Mouse (Mus musculus) MEL (cell line): ENCODE measurements around the gene Plbd2. TPM values are rescaled to one million over a fixed set of nuclear protein-coding genes. Genes with fewer than 3 reads are reported as not detected.

Experiments used
- DNase-seq: peaks from one replicate; pipeline ENCODE4 v3.0.0; 2011; ENCODE audit warnings: low read depth, low spot score
- H3K27ac ChIP-seq: 2 replicates; pipeline ENCODE4 v1.5.1; 2012; ENCODE audit warnings: low read depth, mild to moderate bottlenecking, control low read depth, low read length, moderate library complexity; ENCODE audit not compliant: control insufficient read depth
- H3K27me3 ChIP-seq, 2 experiments: fragments of 150-350 bp in 1 of 2; sonication (generic) in 1 of 2; 2 replicates each; pipeline ENCODE4 v1.6.1; 2012; ENCODE audit warnings: low read length in 2 of 2, mild to moderate bottlenecking in 2 of 2, improper control_type of control experiment in 1 of 2, moderate library complexity in 1 of 2; ENCODE audit not compliant: insufficient read depth in 2 of 2, control insufficient read depth in 1 of 2
- H3K36me3 ChIP-seq, 2 experiments: 2 replicates each; pipeline ENCODE4 v1.6.1; 2012 to 2014; ENCODE audit warnings: low read length in 2 of 2, improper control_type of control experiment in 1 of 2, inconsistent platforms in 1 of 2, mild to moderate bottlenecking in 1 of 2; ENCODE audit not compliant: insufficient read depth in 2 of 2, control insufficient read depth in 1 of 2
- H3K4me1 ChIP-seq, 2 experiments: fragments of 150-350 bp in 1 of 2; sonication (generic) in 1 of 2; 2 replicates each; pipeline ENCODE4 v1.6.1; 2012; ENCODE audit warnings: low read length in 2 of 2, improper control_type of control experiment in 1 of 2, mild to moderate bottlenecking in 1 of 2; ENCODE audit not compliant: insufficient read depth in 2 of 2, control insufficient read depth in 1 of 2
- H3K4me3 ChIP-seq, 2 experiments: fragments of 150-350 bp in 1 of 2; sonication (generic) in 1 of 2; 2 replicates each; pipeline ENCODE4 v1.5.1; 2012; ENCODE audit warnings: low read depth in 2 of 2, low read length in 2 of 2, mild to moderate bottlenecking in 2 of 2, moderate library complexity in 2 of 2, control low read depth in 1 of 2, improper control_type of control experiment in 1 of 2; ENCODE audit not compliant: control insufficient read depth in 1 of 2, insufficient read depth in 1 of 2
- H3K79me2 ChIP-seq: 2 replicates; pipeline ENCODE4 v1.6.1; 2012; ENCODE audit warnings: mild to moderate bottlenecking, low read length, moderate library complexity; ENCODE audit not compliant: control insufficient read depth, poor library complexity, insufficient read depth
- H3K9ac ChIP-seq: 2 replicates; pipeline ENCODE4 v1.6.1; 2012; ENCODE audit warnings: low read depth, mild to moderate bottlenecking, control low read depth, low read length, moderate library complexity; ENCODE audit not compliant: control insufficient read depth, poor library complexity, severe bottlenecking
- H3K9me3 ChIP-seq: fragments of 150-350 bp; sonication (generic); replicated peaks from 2 replicates; pipeline ENCODE4 v1.6.1; 2012; ENCODE audit warnings: mild to moderate bottlenecking, low read length, improper control_type of control experiment, moderate library complexity; ENCODE audit not compliant: insufficient read depth
- BHLHE40 ChIP-seq: IDR thresholded peaks from 2 replicates; pipeline ENCODE4 v1.6.1; 2012; ENCODE audit warnings: low read depth, mild to moderate bottlenecking, inconsistent platforms, low read length, improper control_type of control experiment, borderline replicate concordance
- CHD1 ChIP-seq: IDR thresholded peaks from 2 replicates; pipeline ENCODE4 v1.6.1; 2012; ENCODE audit warnings: low read depth, mild to moderate bottlenecking, inconsistent platforms, low read length, improper control_type of control experiment
- ETS1 ChIP-seq: IDR thresholded peaks from 2 replicates; pipeline ENCODE4 v1.6.1; 2012; ENCODE audit warnings: low read depth, mild to moderate bottlenecking, inconsistent platforms, low read length, improper control_type of control experiment, moderate library complexity
- GABPA ChIP-seq: IDR thresholded peaks from 2 replicates; pipeline ENCODE4 v1.6.1; 2012; ENCODE audit warnings: low read depth, mild to moderate bottlenecking, inconsistent platforms, low read length, improper control_type of control experiment, moderate library complexity
- JUND ChIP-seq: IDR thresholded peaks from 2 replicates; pipeline ENCODE4 v1.6.1; 2011; ENCODE audit warnings: low read depth, mild to moderate bottlenecking, improper control_type of control experiment, low read length
- KAT2A ChIP-seq: conservative IDR thresholded peaks from 2 replicates; pipeline ENCODE4 v1.6.1; 2012; ENCODE audit warnings: low read depth, low read length, improper control_type of control experiment, inconsistent platforms
- MAFK ChIP-seq: IDR thresholded peaks from 2 replicates; pipeline ENCODE4 v1.6.1; 2011; ENCODE audit warnings: low read depth, mild to moderate bottlenecking, low read length, improper control_type of control experiment, borderline replicate concordance
- MAZ ChIP-seq: IDR thresholded peaks from 2 replicates; pipeline ENCODE4 v1.6.1; 2012; ENCODE audit warnings: low read depth, mild to moderate bottlenecking, inconsistent platforms, low read length, improper control_type of control experiment
- MEF2A ChIP-seq: IDR thresholded peaks from 2 replicates; pipeline ENCODE4 v1.6.1; 2014; ENCODE audit warnings: low read depth, mild to moderate bottlenecking, inconsistent platforms, low read length, improper control_type of control experiment; ENCODE audit not compliant: poor library complexity, insufficient replicate concordance, severe bottlenecking; ENCODE audit errors: extremely low read depth
- MXI1 ChIP-seq: IDR thresholded peaks from 2 replicates; pipeline ENCODE4 v1.6.1; 2011; ENCODE audit warnings: mild to moderate bottlenecking, low read depth, low read length, improper control_type of control experiment
- MYC ChIP-seq: IDR thresholded peaks from 2 replicates; pipeline ENCODE4 v1.6.1; 2011; ENCODE audit warnings: low read depth, mild to moderate bottlenecking, low read length, improper control_type of control experiment, moderate library complexity
- POLR2AphosphoS2 ChIP-seq: IDR thresholded peaks from 2 replicates; pipeline ENCODE4 v1.6.1; 2011; ENCODE audit warnings: low read length, improper control_type of control experiment
- POLR2AphosphoS5 ChIP-seq: IDR thresholded peaks from 2 replicates; pipeline ENCODE4 v1.6.1; 2012; ENCODE audit warnings: low read depth, borderline replicate concordance, mild to moderate bottlenecking, inconsistent platforms, low read length, moderate library complexity, mixed read lengths
- RAD21 ChIP-seq: IDR thresholded peaks from 2 replicates; pipeline ENCODE4 v1.6.1; 2011; ENCODE audit warnings: mild to moderate bottlenecking, low read depth, low read length, improper control_type of control experiment
- SMC3 ChIP-seq: IDR thresholded peaks from 2 replicates; pipeline ENCODE4 v1.6.1; 2011; ENCODE audit warnings: low read depth, low read length, improper control_type of control experiment
- TAL1 ChIP-seq: IDR thresholded peaks from 2 replicates; pipeline ENCODE4 v1.6.1; 2012; ENCODE audit warnings: mild to moderate bottlenecking, inconsistent platforms, low read length, moderate library complexity, mixed read lengths
- TBP ChIP-seq: IDR thresholded peaks from 2 replicates; pipeline ENCODE4 v1.8.0; 2011; ENCODE audit warnings: low read depth, low read length, improper control_type of control experiment
- TCF12 ChIP-seq: IDR thresholded peaks from 2 replicates; pipeline ENCODE4 v1.6.1; 2014; ENCODE audit warnings: low read depth, mild to moderate bottlenecking, inconsistent platforms, low read length, improper control_type of control experiment, moderate library complexity
- USF2 ChIP-seq, 2 experiments: IDR thresholded peaks; 2 replicates each; pipeline ENCODE4 v1.6.1; 2011 to 2012; ENCODE audit warnings: improper control_type of control experiment in 2 of 2, low read length in 2 of 2, borderline replicate concordance in 1 of 2, inconsistent platforms in 1 of 2, low read depth in 1 of 2, mild to moderate bottlenecking in 1 of 2; ENCODE audit not compliant: insufficient read depth in 1 of 2
- ZC3H11A ChIP-seq: IDR thresholded peaks from 2 replicates; pipeline ENCODE4 v1.6.1; 2012; ENCODE audit warnings: low read depth, mild to moderate bottlenecking, inconsistent platforms, low read length, improper control_type of control experiment
- ZKSCAN1 ChIP-seq: IDR thresholded peaks from 2 replicates; pipeline ENCODE4 v1.6.1; 2012; ENCODE audit warnings: low read depth, mild to moderate bottlenecking, inconsistent platforms, low read length, improper control_type of control experiment, moderate library complexity
- ZMIZ1 ChIP-seq: IDR thresholded peaks from 2 replicates; pipeline ENCODE4 v1.6.1; 2012; ENCODE audit warnings: low read depth, mild to moderate bottlenecking, inconsistent platforms, low read length, improper control_type of control experiment, moderate library complexity
- ZNF384 ChIP-seq: IDR thresholded peaks from 2 replicates; pipeline ENCODE4 v1.6.1; 2012; ENCODE audit warnings: low read depth, mild to moderate bottlenecking, inconsistent platforms, low read length, improper control_type of control experiment
- polyA plus RNA-seq, 2 experiments: library from polyadenylated mRNA; stranded (reverse) in 1 of 2; unstranded in 1 of 2; fragments of >175 nt in 1 of 2; fragments of >200 nt in 1 of 2; gene quantifications; 2 replicates each; pipeline versions ENCODE4 v1.2.1 to v1.2.4; 2012; ENCODE audit warnings: low replicate concordance in 2 of 2, low read depth in 1 of 2; ENCODE audit not compliant: insufficient read length in 2 of 2, insufficient read depth in 1 of 2, missing spikeins in 1 of 2
- total RNA-seq: library from RNA; depleted of rRNA; stranded (reverse); fragments of 300-350 nt; gene quantifications from 2 replicates; pipeline ENCODE4 v1.2.3, GENCODE M21; 2012

Plbd2 gene
- total and polyA plus RNA-seq, 3 experiments = 10.1 to 30.5 TPM; not detected in 1

DNA sequence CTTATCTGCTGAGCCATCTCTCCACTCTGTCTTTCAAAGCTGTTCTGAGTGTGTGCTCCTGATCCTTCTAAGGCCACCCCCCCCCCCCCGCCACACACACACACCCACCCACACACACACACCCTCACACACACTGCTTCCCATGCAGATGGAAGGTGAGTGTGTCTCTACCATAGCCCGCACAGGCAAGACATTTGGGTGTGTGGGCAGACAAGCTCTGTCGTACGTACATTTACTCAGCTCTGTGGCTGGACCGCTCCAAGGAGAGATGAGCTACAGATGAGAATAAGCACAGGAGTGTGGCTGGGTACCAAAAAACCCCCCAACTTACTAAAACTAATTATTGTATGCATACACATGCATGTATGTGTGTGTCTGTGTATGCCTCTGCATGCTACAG lies 47.2 kb upstream of the Plbd2 start:
- Histone ChIP-seq H3K27me3 (no peaks in the 10 kb centered on the region), H3K9me3 (no peaks in the 10 kb centered on the region), H3K4me3 (no peak overlapping the region), H3K27ac (no peak overlapping the region), H3K79me2 (no peaks in the 10 kb centered on the region), H3K4me1 (no peaks in the 10 kb centered on the region), H3K9ac (no peak overlapping the region), H3K36me3 (no peaks in the 10 kb centered on the region; a peak in 1 of 4 replicates)
- no peak for TF ChIP-seq RAD21
- no peak for TF ChIP-seq MYC
- no peak for TF ChIP-seq TCF12
- TF ChIP-seq TBP = no peak
- no peak for TF ChIP-seq JUND
- TF ChIP-seq TAL1 = no peak
- TF ChIP-seq MAZ = no peak
- TF ChIP-seq ZKSCAN1 = no peak
- no peak for TF ChIP-seq MAFK
- TF ChIP-seq CHD1 = no peak
- no peak for TF ChIP-seq ZC3H11A
- DNase-seq = no peak

DNA sequence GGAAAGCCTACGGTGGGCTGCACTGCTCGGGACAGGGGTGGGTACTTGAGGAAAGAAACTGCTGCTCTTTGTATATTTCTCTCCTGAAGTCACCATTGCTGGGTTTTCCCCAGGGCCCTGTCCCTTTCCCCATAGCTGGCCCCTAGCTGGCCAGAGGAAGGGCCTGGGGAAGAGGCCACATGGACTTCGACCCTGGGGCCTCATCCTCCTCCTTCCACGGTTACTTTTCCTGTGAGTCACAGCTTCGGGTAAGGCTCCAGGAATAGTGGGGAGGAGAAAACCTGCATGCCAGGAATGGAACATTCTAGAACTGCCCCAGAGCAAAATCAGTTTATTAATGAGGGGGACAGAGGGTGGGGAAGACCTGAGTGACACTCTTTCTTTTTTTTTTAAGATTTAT lies 46.7 kb upstream of the Plbd2 start:
- Histone ChIP-seq H3K27me3 (no peaks in the 10 kb centered on the region), H3K9ac (no peak overlapping the region), H3K4me3 (no peak overlapping the region), H3K36me3 (no peaks in the 10 kb centered on the region; a peak in 1 of 4 replicates), H3K9me3 (no peaks in the 10 kb centered on the region), H3K4me1 (no peaks in the 10 kb centered on the region), H3K27ac (no peak overlapping the region), H3K79me2 (no peaks in the 10 kb centered on the region)
- TF ChIP-seq SMC3 (no peak), ZC3H11A (no peak), USF2 (IDR thresholded peaks at IDR 0.05; ENCODE audit: borderline replicate concordance in 1 of 2, insufficient read depth in 1 of 2, low read depth in 1 of 2, low read length in 2 of 2) (no peak), KAT2A (no peak), POLR2AphosphoS2 (no peak), ETS1 (no peak), BHLHE40 (no peak), ZNF384 (no peak), GABPA (no peak), ZKSCAN1 (no peak), TCF12 (no peak), MEF2A (no peak), MXI1 (no peak), MAFK (no peak), TAL1 (no peak), POLR2AphosphoS5 (no peak), ZMIZ1 (no peak)
- DNase-seq = no peak
